Comparison of ENCODE assay signal across 32 mouse cellular contexts in genomic region chr1:39318870-39319269, GRCm38 (mm10). TPM values are rescaled to one million over a fixed set of nuclear protein-coding genes. Genes with fewer than 3 reads are reported as not detected.
DNase-seq lines count a peak whose midpoint lies in the region; ATAC-seq lines count a peak whose summit lies in the region.
"Had no signal": no experiment of that assay in that cellular context is flagged by ENCODE, and none has a peak within 500 bp of the region (broad histone marks: within the 10 kb centered on the region; RNA-seq: fewer than 3 reads in every experiment).

No protein-coding gene starts in this region.

- H3K4me1 ChIP-seq in embryonic facial prominence, embryonic 13.5 days, result peaks cover 44% of the 10 kb centered on the region
- no peaks in the 10 kb centered on the region for H3K4me1 ChIP-seq in embryonic facial prominence, embryonic 10.5 days
- H3K4me1 ChIP-seq: forebrain, embryonic 10.5 days; forebrain, embryonic 15.5 days; hindbrain, embryonic 13.5 days; megakaryocyte, embryonic 14.5 days; midbrain, embryonic 12.5 days; neural tube, embryonic 12.5 days had no signal

- peak overlapping the region; percentile 49 for H3K27ac ChIP-seq in embryonic facial prominence, embryonic 13.5 days
- H3K27ac ChIP-seq in embryonic facial prominence, embryonic 10.5 days (replicated peaks), result no peak overlapping the region
- H3K27ac ChIP-seq: forebrain, embryonic 10.5 days; forebrain, embryonic 15.5 days; hindbrain, embryonic 13.5 days; liver, embryonic 14.5 days; midbrain, embryonic 12.5 days; neural tube, embryonic 12.5 days had no signal

- peaks cover 5% of the 10 kb centered on the region; the same call in 1 of the 2 replicates for H3K27me3 ChIP-seq in embryonic facial prominence, embryonic 13.5 days
- H3K27me3 ChIP-seq in embryonic facial prominence, embryonic 10.5 days (replicated peaks; ENCODE audit: low read depth, poor library complexity, severe bottlenecking), result no peaks in the 10 kb centered on the region
- H3K27me3 ChIP-seq: CH12.LX; forebrain, embryonic 15.5 days; hindbrain, embryonic 13.5 days; lung, embryonic 15.5 days; megakaryocyte, embryonic 14.5 days; midbrain, embryonic 12.5 days; neural tube, embryonic 12.5 days had no signal

- no peaks in the 10 kb centered on the region for H3K36me3 ChIP-seq in embryonic facial prominence, embryonic 13.5 days
- H3K36me3 ChIP-seq in embryonic facial prominence, embryonic 10.5 days (replicated peaks), result no peaks in the 10 kb centered on the region
- H3K36me3 ChIP-seq: forebrain, embryonic 10.5 days; forebrain, embryonic 15.5 days; hindbrain, embryonic 13.5 days; lung, embryonic 15.5 days; midbrain, embryonic 12.5 days; neural tube, embryonic 12.5 days had no signal

- DNase-seq in embryonic facial prominence, embryonic 10.5 days (ENCODE audit: low spot score), result no peak
- peak; percentile 54 for DNase-seq in left cerebral cortex, adult 11 months (ENCODE audit: low spot score)
- no peak for DNase-seq in left cerebral cortex, postnatal 10 days (ENCODE audit: extremely low spot score in 1 of 2, low spot score in 2 of 2)
- peak; percentile 84 for DNase-seq in right cerebral cortex, adult 18-20 months
- DNase-seq in right cerebral cortex, postnatal 14 days, result no peak
- DNase-seq in left cerebral cortex, adult 9 months (ENCODE audit: low spot score in 2 of 2), result peak; percentile 59 to 71
- DNase-seq in urinary bladder, postnatal 14 days (ENCODE audit: low spot score), result no peak
- DNase-seq: adrenal gland, adult 8-10 months; cerebellum, adult 11-12 months; cerebellum, adult 9-11 months; gastrocnemius, postnatal 25 days; heart, adult 18-20 months; heart, postnatal 36 days; kidney, adult 9 months; kidney, postnatal 10 days; liver; lung, postnatal 4 days; spleen, adult 18-20 months; thymus, postnatal 14 days had no signal

- no peak overlapping the region for H3K4me2 ChIP-seq in embryonic facial prominence, embryonic 13.5 days
- H3K4me2 ChIP-seq: forebrain, embryonic 15.5 days; heart, embryonic 11.5 days; hindbrain, embryonic 13.5 days; lung, embryonic 15.5 days; midbrain, embryonic 12.5 days; neural tube, embryonic 12.5 days had no signal

- H3K9ac ChIP-seq in embryonic facial prominence, embryonic 13.5 days, result no peak overlapping the region
- H3K9ac ChIP-seq: forebrain, embryonic 15.5 days; hindbrain, embryonic 13.5 days; liver, embryonic 14.5 days; lung, embryonic 15.5 days; midbrain, embryonic 12.5 days; neural tube, embryonic 12.5 days had no signal

- no peak overlapping the region for H3K4me3 ChIP-seq in embryonic facial prominence, embryonic 13.5 days
- H3K4me3 ChIP-seq in embryonic facial prominence, embryonic 10.5 days, result no peak overlapping the region
- H3K4me3 ChIP-seq: forebrain, embryonic 10.5 days; forebrain, embryonic 15.5 days; hindbrain, embryonic 13.5 days; lung, embryonic 15.5 days; megakaryocyte, embryonic 14.5 days; midbrain, embryonic 12.5 days; myocyte; neural tube, embryonic 12.5 days had no signal

- 69% methylated on average over 7 of the region's 7 CpGs for WGBS in embryonic facial prominence, embryonic 13.5 days
- WGBS in embryonic facial prominence, embryonic 10.5 days, result 90% methylated on average over 7 of the region's 7 CpGs

- intact Hi-C loops in left cerebral cortex, postnatal 10 days (cut with DNase I), result no loop called here

- ATAC-seq in embryonic facial prominence, embryonic 13.5 days (ENCODE audit: insufficient number of reproducible peaks, insufficient read depth, low FRiP score, low TSS enrichment, low read depth), result no peak
- ATAC-seq: forebrain, embryonic 15.5 days; intestine, postnatal 0 days had no signal

- H3K9me3 ChIP-seq in embryonic facial prominence, embryonic 13.5 days, result no peaks in the 10 kb centered on the region
- H3K9me3 ChIP-seq in embryonic facial prominence, embryonic 10.5 days, result no peaks in the 10 kb centered on the region
- H3K9me3 ChIP-seq: forebrain, embryonic 10.5 days; forebrain, embryonic 15.5 days; hindbrain, embryonic 13.5 days; lung, embryonic 15.5 days; megakaryocyte, embryonic 14.5 days; midbrain, embryonic 12.5 days; neural tube, embryonic 12.5 days had no signal

RNA-seq across cellular contexts. Expression of gene Rpl31, which starts 48.8 kb away (rescaled TPM):
- 583 and 635 TPM in 2 replicates for polyA plus RNA-seq in embryonic facial prominence, embryonic 13.5 days (2015; fragmentation: Nextera tagmentation; extraction: Ambion mirVana)
- polyA plus RNA-seq in embryonic facial prominence, embryonic 10.5 days (2016; fragmentation: Nextera tagmentation; extraction: Ambion mirVana), result 487 and 499 TPM in 2 replicates
- total RNA-seq in left cerebral cortex, postnatal 10 days (2021), result 100 to 1,000 TPM; 490 to 500 TPM

Comparison
In these comparisons a context has a peak if more than half of its experiments do, and no peak if none do; other contexts are left out.
1. DNase-seq: peak in left cerebral cortex, adult 11 months (single experiment), right cerebral cortex, adult 18-20 months (single experiment) and left cerebral cortex, adult 9 months (2 of 2); none in embryonic facial prominence, embryonic 10.5 days (single experiment), left cerebral cortex, postnatal 10 days (0 of 2), right cerebral cortex, postnatal 14 days (single experiment) and urinary bladder, postnatal 14 days (single experiment).